Mouse (Mus musculus) lung, embryonic 14.5 days (tissue): ENCODE measurements around the gene Cd5. TPM values are rescaled to one million over a fixed set of nuclear protein-coding genes. Genes with fewer than 3 reads are reported as not detected.
A peak's percentile ranks its signal among the peaks of the same experiment; 100 is the strongest.

ENCODE experiments used
- ATAC-seq: fragments of 200-750 bp; cut with Nextera tagmentation; 2 replicates; pipeline ENCODE4 v1.8.0; 2017; ENCODE audit warnings: mild to moderate bottlenecking, moderate TSS enrichment, moderate library complexity; ENCODE audit not compliant: insufficient read depth
- DNase-seq: peaks from one replicate; pipeline ENCODE4 v3.0.0-alpha.2; 2015
- H3K27ac ChIP-seq: fragments of 300-500 bp; sonication (generic); 2 replicates; pipeline ENCODE4 v1.5.1; 2014; ENCODE audit warnings: low read depth, mild to moderate bottlenecking, moderate library complexity
- H3K27me3 ChIP-seq: fragments of 300-500 bp; sonication (generic); 2 replicates; pipeline ENCODE4 v1.6.1; 2014; ENCODE audit warnings: low read length, control low read depth; ENCODE audit not compliant: insufficient read depth
- H3K36me3 ChIP-seq: fragments of 300-500 bp; sonication (generic); 2 replicates; pipeline ENCODE4 v1.6.1; 2014; ENCODE audit warnings: control low read depth; ENCODE audit not compliant: insufficient read depth
- H3K4me1 ChIP-seq: fragments of 300-500 bp; sonication (generic); 2 replicates; pipeline ENCODE4 v1.6.1; 2014; ENCODE audit warnings: antibody characterized with exemption, control low read depth; ENCODE audit not compliant: insufficient read depth
- H3K4me2 ChIP-seq: fragments of 300-500 bp; sonication (generic); 2 replicates; pipeline ENCODE4 v1.6.1; 2014; ENCODE audit warnings: mild to moderate bottlenecking
- H3K4me3 ChIP-seq: fragments of 300-500 bp; sonication (generic); 2 replicates; pipeline ENCODE4 v1.5.1; 2014; ENCODE audit warnings: low read depth, low read length
- H3K9ac ChIP-seq: fragments of 300-500 bp; sonication (generic); 2 replicates; pipeline ENCODE4 v1.6.1; 2014
- H3K9me3 ChIP-seq: fragments of 300-500 bp; sonication (generic); 2 replicates; pipeline ENCODE4 v1.6.1; 2016; ENCODE audit warnings: low read depth, low read length, control low read depth
- CTCF ChIP-seq: IDR thresholded peaks from 2 replicates; pipeline ENCODE4 v1.5.1; 2016; ENCODE audit warnings: antibody characterized with exemption, low read depth
- WGBS: fragments of 180-500 bp; shearing (Covaris S2); extraction: QIAGEN DNeasy Blood & Tissue Kit; methylation state at CpG from one replicate; pipeline ENCODE4 v1.1.7; 2014; 5-methylcytosine and 5-hydroxymethylcytosine counted together
- polyA plus RNA-seq: library from polyadenylated mRNA; unstranded; fragments of >200 nt; fragmentation: Nextera tagmentation; extraction: Ambion mirVana; gene quantifications from 2 replicates; pipeline ENCODE4 v1.2.1, GENCODE M21; 2014

Gene Cd5
- polyA plus RNA-seq, 1 experiment from 2014 or later, result 0.63 TPM

- Histone ChIP-seq H3K9me3 (no peaks in the 10 kb centered on the region), H3K4me2 (peak within 1 kb of the TSS; percentile 78), H3K4me1 (peaks cover 16% of the 10 kb centered on the region), H3K9ac (peak within 1 kb of the TSS; percentile 85), H3K27ac (peak within 1 kb of the TSS; percentile 96), H3K36me3 (no peaks in the 10 kb centered on the region; the same call in 1 of the 2 replicates), H3K4me3 (peak within 1 kb of the TSS; percentile 84), H3K27me3 (no peaks in the 10 kb centered on the region)
- 0 out of 2 replicates have a peak, but pooled peaks have one; percentile 10 for TF ChIP-seq CTCF
- DNase-seq (peak; percentile 90), ATAC-seq (peak; percentile 91)
- WGBS, result under 1% methylated on average over 74 of the region's 74 CpGs
Observed at GRCm38 (mm10) chr19:10688537-10689352, 50.1 kb downstream of the Cd5 start, which contains the start of gene Vps37c. Gene Vps37c, plus strand, starts transcription at chr19:10688735.

GRCm38 (mm10) chr19:10685727-10686126 lies 53.1 kb downstream of the Cd5 start:
- H3K27me3 ChIP-seq, result no peaks in the 10 kb centered on the region
- no peaks in the 10 kb centered on the region for H3K36me3 ChIP-seq
- 61% methylated on average over 2 of the region's 2 CpGs for WGBS
- no peak overlapping the region for H3K9ac ChIP-seq
- no peak overlapping the region for H3K27ac ChIP-seq
- DNase-seq, result no peak
- no peak overlapping the region for H3K4me2 ChIP-seq
- no peak for TF ChIP-seq CTCF
- no peak overlapping the region for H3K4me3 ChIP-seq
- H3K9me3 ChIP-seq, result no peaks in the 10 kb centered on the region
- peaks cover 14% of the 10 kb centered on the region for H3K4me1 ChIP-seq
- no peak for ATAC-seq

- no peak for TF ChIP-seq CTCF
- Histone ChIP-seq H3K27ac (no peak overlapping the region), H3K9me3 (no peaks in the 10 kb centered on the region), H3K27me3 (no peaks in the 10 kb centered on the region), H3K36me3 (no peaks in the 10 kb centered on the region), H3K9ac (no peak overlapping the region), H3K4me1 (peaks cover 7% of the 10 kb centered on the region), H3K4me3 (no peak overlapping the region), H3K4me2 (no peak overlapping the region)
- 88% methylated on average over 9 of the region's 9 CpGs for WGBS
- DNase-seq, result no peak
- ATAC-seq, result no peak
Observed at GRCm38 (mm10) chr19:10685081-10685480, 53.7 kb downstream of the Cd5 start.

- H3K4me2 ChIP-seq, result no peak overlapping the region
- H3K4me3 ChIP-seq, result no peak overlapping the region
- no peak for DNase-seq
- no peak overlapping the region for H3K9ac ChIP-seq
- no peak overlapping the region for H3K27ac ChIP-seq
- WGBS, result 50% methylated on average over 4 of the region's 4 CpGs
- no peaks in the 10 kb centered on the region for H3K4me1 ChIP-seq
- peak; percentile 12; the same call in 1 of the 2 replicates for TF ChIP-seq CTCF
- no peaks in the 10 kb centered on the region for H3K27me3 ChIP-seq
- no peak for ATAC-seq
- H3K36me3 ChIP-seq, result no peaks in the 10 kb centered on the region
- no peaks in the 10 kb centered on the region for H3K9me3 ChIP-seq
Observed at GRCm38 (mm10) chr19:10681571-10681970, 57.2 kb downstream of the Cd5 start.

- Histone ChIP-seq H3K9ac (no peak overlapping the region), H3K27me3 (no peaks in the 10 kb centered on the region), H3K9me3 (no peaks in the 10 kb centered on the region), H3K4me2 (no peak overlapping the region), H3K4me1 (no peaks in the 10 kb centered on the region), H3K4me3 (no peak overlapping the region), H3K27ac (no peak overlapping the region), H3K36me3 (no peaks in the 10 kb centered on the region)
- DNase-seq (no peak), ATAC-seq (no peak)
- WGBS, result 60% methylated on average over 1 of the region's 1 CpGs
- no peak for TF ChIP-seq CTCF
Observed at GRCm38 (mm10) chr19:10678772-10679067, 60.1 kb downstream of the Cd5 start.

GRCm38 (mm10) chr19:10677915-10678771 lies 60.7 kb downstream of the Cd5 start, which contains the start of gene Pga5:
Gene Pga5, minus strand, starts transcription at chr19:10678071.
- WGBS, result 22% methylated on average over 6 of the region's 6 CpGs
- Histone ChIP-seq H3K4me2 (no peak within 1 kb of the TSS), H3K9me3 (no peaks in the 10 kb centered on the region), H3K36me3 (no peaks in the 10 kb centered on the region), H3K4me3 (no peak within 1 kb of the TSS), H3K27ac (no peak within 1 kb of the TSS), H3K4me1 (no peaks in the 10 kb centered on the region), H3K9ac (no peak within 1 kb of the TSS), H3K27me3 (no peaks in the 10 kb centered on the region)
- ATAC-seq, result no peak
- peak; percentile 90 for DNase-seq
- TF ChIP-seq CTCF, result peak; percentile 93

GRCm38 (mm10) chr19:10676656-10677055 lies 62.1 kb downstream of the Cd5 start:
- Histone ChIP-seq H3K27ac (no peak overlapping the region), H3K36me3 (no peaks in the 10 kb centered on the region), H3K9ac (no peak overlapping the region), H3K4me3 (no peak overlapping the region), H3K4me2 (no peak overlapping the region), H3K27me3 (no peaks in the 10 kb centered on the region), H3K9me3 (no peaks in the 10 kb centered on the region), H3K4me1 (no peaks in the 10 kb centered on the region)
- DNase-seq (no peak), ATAC-seq (no peak)
- 78% methylated on average over 16 of the region's 16 CpGs for WGBS
- no peak for TF ChIP-seq CTCF
